Mouse (Mus musculus): Measurements from ENCODE around the gene Ldlrad3.

The Ldlrad3 gene

DNA sequence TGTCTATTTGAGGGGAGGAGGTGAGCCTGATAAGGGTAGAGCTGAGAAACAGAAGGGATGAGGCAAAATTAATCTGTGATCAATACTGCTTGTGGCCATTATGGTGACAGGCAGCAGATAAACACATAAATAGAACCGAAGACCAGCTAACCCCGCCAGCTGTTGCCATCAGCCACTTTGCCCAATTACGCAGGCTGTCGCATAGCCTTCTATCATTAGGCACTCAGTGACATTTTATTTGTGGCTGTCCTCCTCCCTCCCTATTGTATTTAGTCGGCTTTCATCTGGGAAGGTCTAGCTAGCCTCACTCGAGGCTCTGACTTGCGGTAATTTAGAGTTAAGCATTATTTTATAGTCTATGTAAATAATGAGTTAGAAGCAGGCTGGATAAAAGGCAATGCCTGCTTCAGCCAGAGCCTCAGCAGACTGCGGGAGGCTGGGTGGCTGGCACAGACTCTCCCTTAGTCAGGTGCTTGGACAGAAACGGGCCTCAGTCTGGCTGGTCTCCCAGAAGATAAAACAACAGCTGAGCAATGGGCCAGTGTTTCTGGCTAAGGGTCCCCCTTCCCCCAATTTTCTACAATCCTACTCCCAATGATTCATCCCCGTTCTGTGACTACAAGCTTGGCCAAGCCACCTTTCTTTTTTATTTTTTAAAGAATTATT lies 147.8 kb downstream of the Ldlrad3 start:
- DNase-seq (ENCODE audit: low spot score in 2 of 2) = peak; percentile 86 to 90

DNA sequence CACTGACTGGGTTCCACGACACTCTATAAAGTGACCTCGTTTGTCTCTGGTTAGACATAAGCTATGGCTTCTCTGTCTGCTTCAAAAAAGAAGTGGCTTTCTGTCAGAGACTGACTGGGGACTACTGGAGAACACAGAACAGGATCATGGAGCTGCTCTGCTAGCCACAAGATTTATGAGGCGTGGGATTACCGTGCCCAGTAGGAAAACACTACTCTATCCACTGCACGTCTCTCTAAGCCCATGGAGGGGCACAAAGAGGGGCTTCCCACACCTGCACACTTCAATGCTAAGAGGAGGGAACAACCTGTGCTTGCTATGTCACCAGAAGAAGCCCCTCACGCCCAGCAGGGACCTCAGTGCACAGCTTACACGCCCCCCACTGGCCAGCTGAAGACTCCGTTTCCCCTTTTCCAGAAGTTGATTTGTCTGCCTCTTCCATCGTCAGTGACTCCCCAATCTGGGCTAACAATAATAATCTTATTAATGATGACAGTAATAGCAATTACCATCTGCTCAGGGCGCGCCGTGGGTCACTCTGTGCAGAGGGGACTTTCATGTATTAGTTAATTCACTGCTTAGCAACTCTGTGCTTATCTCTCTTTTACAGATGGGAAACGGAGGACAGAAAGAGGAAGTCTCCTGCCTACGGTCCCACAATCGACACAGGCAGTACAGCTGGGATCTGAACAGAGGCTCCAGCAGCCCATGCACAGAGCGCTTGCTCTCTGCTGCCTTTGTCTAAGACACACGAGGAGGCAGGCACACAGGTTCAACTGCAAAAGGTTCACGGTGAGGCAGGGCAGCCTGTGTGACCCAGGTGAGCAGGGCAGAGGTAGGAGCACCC lies 149.3 kb downstream of the Ldlrad3 start:
- DNase-seq (ENCODE audit: low spot score in 2 of 2) = no peak

GRCm38 (mm10) chr2:102034513-102034879 lies 151.7 kb downstream of the Ldlrad3 start:
- DNase-seq (ENCODE audit: low spot score in 2 of 2) = no peak

DNA sequence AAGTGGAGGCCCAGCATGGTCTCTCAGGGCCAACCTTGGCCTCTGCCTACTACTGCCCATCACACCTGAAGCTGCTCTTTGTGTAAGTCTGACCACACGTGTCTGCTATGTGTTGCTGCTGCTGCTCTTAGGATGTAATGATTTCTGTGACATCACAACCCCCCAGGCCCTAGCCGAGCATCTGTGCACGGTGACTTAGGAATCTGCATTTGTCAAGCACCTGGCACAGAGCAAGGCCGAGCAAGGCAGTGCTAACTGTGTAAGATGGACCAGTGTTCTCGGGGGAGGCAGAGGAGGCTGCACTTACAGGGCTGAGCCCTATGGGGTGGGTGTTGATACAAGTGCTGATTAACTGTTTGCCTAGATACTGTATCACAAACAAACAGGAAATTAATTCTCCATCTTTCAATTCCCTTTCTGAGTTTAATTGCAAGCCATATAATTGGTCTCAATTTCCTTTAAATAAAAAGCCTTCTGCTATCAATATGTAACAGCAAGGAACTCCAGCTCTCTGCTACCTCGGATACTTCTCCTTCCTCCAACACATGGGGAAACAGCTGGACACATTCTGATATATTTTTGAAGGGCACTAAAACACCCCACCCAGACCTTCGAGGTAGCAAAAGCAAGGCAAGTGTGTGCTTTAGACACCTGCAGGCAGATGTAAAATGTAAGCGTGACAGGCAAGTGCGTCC lies 152.2 kb downstream of the Ldlrad3 start:
- no peak for DNase-seq (ENCODE audit: low spot score in 2 of 2)

DNA sequence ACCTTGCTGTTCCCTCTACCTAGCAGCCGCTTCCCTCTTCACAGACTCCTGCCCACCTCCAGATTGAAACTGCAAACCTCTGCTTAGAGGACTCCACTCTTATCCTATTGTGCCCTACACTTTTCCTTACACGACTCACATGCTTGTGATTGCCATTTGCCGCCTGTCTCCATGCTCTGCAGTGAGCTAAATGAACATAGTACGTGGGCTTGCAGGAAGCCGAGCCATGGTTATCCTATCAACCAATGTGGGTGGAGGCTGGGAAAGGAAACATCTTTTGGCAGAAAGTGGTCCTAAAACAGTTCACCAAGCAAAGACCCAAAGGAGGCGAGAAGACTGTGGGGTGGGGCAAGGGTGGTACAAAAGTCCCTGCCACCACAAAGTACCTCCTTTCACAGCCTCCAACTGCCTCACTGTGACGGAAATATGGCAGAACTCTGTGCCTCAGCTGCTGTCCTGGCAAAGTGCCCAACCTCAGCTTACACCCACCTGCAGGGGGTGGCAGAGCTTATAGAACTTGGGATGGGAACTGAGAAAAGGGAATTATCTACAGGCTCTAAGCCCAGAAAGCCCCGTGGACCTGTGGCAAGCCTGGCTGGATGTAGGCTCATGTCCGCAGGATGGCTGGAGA lies 153.4 kb downstream of the Ldlrad3 start:
- peak; percentile 67 to 71 for DNase-seq (ENCODE audit: low spot score in 2 of 2)

DNA sequence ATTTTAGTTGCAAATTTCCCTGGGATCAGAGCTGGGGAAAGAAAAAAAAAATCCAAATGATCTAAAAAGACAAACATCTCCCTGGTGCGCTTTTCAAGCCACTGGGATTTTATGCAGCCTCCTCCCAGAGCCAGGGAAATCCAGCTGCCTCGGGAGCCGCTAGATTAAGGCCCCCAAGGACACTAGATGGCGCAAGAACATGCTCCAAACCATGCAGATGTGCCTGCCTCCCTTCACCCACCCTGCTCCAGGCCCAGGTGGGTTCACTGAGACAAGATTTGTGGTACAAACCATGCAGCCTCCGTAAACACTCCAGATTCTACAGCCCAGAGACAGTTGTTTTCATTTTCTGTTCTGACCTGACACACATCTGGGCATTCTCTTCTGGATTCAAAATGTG lies 155.5 kb downstream of the Ldlrad3 start:
- peak; percentile 79 to 83 for DNase-seq (ENCODE audit: low spot score in 2 of 2)

DNA sequence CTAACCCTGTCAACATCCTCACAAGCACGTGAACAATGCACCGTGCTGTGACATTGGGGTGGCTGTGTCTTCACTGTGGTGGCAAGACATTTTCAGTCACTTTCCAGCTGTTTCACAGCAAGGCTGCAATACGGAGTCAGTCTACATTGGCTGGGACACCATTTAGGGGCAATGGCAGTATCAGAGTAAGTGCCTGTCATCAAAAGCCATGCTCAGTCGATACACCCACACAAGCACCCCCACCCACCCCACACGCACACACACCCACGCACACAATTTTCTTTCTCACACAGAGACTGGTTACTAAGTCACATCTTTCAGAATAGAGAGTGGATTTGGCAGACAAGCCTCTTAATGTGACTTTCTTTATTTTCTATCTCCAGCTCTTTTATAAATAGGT lies 156.0 kb downstream of the Ldlrad3 start:
- DNase-seq (ENCODE audit: low spot score in 2 of 2) = peak in 1 of 2 experiments; percentile 57

GRCm38 (mm10) chr2:102029682-102030081 lies 156.5 kb downstream of the Ldlrad3 start:
- peak in 1 of 2 experiments; percentile 54 for DNase-seq (ENCODE audit: low spot score in 2 of 2)

GRCm38 (mm10) chr2:102027265-102027664 lies 158.9 kb downstream of the Ldlrad3 start:
- DNase-seq (ENCODE audit: low spot score in 2 of 2) = no peak

DNA sequence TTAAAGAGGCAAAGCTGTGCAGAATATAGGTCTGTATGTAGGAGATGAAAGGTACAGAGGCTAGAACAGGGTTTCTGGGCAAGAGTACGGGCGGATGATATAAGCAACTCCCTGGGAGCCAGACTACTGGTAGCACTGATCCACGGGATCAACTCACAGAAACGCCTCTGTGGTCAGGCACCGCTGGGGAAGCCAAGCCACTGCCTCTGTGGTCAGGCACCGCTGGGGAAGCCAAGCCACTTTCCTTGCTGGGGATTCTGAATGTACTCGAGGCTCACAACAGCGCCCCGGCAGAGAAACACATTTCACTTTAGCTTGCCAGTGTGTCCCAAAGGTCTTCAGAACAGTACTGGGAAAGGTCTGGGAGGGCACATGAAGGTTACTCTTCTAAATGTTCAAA lies 160.0 kb downstream of the Ldlrad3 start:
- DNase-seq (ENCODE audit: low spot score in 2 of 2) = no peak

DNA sequence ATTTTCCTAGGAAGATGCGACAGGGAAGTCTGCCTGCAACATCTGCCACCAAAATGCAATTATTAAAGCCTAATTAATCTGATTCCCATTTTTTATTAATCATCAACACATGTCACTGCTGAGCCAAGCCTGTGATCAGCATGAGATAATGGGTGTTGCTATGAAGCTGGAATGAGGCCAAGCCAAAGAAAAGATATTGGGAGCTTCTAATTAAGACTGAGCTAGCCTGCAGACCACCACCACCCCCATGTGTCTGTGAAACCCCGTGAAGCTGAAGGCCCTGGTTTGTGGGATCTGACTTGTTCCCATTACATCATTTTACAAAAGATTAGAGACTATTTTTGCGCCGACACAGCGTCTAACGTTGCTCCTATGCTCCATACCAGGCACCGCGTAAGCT lies 161.7 kb downstream of the Ldlrad3 start:
- DNase-seq (ENCODE audit: low spot score in 2 of 2) = no peak

DNA sequence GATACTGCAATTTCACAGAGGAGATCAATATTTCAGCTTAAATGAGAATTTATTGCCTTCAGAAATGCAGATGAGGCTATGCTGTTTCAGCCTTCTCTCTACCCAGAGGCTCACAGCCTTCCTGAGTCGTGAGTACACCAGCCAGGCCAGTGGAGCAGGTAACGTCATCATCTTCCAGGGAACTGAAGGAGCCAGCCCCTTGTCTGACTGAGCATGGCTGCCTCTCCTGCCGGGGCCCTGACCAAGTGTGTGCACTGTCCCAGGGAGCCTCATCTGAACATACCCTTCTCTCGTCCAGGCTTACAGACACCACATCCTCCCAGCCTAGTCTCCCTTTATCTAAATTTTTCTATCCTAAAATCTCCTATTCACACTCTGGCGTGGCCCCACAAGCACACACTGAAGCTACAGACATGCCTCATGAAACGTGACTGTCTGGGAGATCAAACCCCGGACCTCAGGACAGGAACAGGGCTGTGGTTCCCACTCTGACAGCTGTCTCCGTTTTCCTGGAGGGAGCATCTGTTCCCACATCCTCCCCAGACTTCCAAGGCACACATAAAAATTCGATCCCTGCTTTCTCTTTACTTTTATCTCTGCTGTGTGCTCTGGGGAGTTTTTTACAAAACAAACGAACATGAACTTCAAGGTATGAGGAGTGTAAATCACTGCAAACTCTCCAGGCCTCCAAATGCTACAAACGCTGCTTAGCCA lies 164.7 kb downstream of the Ldlrad3 start:
- no peak for DNase-seq (ENCODE audit: low spot score in 2 of 2)

GRCm38 (mm10) chr2:102020546-102020945 lies 165.6 kb downstream of the Ldlrad3 start:
- DNase-seq (ENCODE audit: low spot score in 2 of 2) = no peak

DNA sequence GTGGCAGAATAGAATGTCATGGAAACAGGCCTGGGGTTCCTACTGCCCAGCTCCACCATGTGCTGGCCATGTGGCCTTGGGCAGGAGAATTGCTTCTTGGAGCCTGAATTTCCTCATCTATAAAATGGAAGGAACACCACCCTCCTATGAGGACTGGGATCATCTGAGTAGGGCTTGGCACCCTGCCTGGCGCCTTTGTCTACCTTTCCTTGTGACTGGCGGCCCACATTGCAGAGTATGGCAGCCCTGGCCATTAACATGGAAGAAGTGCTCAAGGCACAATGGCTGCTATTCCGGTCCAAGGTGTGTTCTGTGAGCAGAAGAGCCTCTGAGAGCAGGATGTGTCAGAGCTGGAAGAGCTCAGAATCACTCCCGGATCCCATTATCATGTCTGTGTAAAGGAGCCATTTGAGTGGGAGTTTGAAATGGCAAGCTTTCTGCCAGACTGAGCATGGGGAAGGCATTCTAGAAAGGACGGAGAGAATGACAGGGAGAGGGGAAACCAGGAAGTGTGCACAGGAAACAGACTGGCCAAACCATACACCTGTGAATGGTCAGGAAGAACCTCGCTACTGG lies 171.6 kb downstream of the Ldlrad3 start:
- DNase-seq (ENCODE audit: low spot score in 2 of 2) = no peak

DNA sequence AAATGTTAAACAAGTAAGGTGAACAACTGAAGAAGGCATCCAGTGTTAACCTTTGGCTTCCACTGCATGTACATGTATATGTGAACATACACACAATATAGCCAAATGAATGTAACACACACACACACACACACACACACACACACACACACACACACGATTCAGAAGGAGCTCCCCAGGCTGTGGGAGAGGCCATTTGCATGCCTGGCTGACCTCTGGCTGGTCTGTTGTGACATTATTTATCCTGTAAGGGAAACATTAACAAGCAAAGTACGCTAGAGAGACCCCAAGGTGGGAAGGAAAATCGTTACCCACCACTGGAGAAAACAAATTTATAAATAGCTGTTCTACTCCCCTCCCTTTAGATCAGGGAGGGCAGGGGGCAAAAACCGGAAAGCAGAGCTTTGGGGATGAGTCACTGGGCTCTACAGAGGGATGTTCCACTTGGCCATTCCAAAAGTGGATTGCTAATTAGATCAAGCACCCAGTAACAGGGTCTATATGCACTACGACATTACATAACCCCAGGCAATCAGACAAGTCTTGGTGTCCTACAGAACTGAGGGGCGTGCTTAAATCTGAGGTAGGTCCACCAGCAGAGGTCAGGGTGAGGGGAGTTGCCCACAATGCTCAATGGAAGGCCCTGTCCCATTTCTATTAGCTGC lies 174.7 kb downstream of the Ldlrad3 start:
- DNase-seq (ENCODE audit: low spot score in 2 of 2) = no peak

GRCm38 (mm10) chr2:102009766-102010265 lies 176.4 kb downstream of the Ldlrad3 start:
- no peak for DNase-seq (ENCODE audit: low spot score in 2 of 2)

GRCm38 (mm10) chr2:102006143-102006542 lies 180.0 kb downstream of the Ldlrad3 start:
- no peak for DNase-seq (ENCODE audit: low spot score in 2 of 2)

- no peak for DNase-seq (ENCODE audit: low spot score in 2 of 2)
These were observed 180.7 kb downstream of the Ldlrad3 start for GRCm38 (mm10) chr2:102005377-102006007.

DNA sequence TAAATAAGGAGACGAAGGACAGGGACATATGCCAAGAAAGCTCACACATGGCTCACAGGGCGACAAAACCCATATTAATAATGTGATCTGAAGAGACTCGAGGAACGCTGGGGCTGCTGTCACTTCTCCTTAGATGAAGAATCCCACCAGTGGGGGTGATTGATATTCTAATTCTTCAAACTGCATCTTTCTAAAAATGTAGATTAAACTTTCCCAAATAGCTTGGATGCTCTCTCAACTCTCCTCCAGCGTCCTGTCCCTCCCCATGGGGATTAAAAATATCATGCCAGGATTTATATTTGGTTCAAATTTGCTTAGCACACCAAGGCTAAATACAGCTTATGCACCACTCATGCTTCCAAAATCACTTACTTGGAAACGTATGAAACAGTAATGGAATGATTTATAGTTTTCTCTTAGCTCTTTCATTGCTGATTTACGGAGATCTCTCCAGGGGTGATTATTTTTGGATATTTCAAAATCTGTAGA lies 182.4 kb downstream of the Ldlrad3 start:
- DNase-seq (ENCODE audit: low spot score in 2 of 2) = peak; percentile 39 to 62

All from right cerebral cortex, postnatal 10 days (tissue).